Mouse (Mus musculus): ENCODE data around the gene Ddc.

DNA sequence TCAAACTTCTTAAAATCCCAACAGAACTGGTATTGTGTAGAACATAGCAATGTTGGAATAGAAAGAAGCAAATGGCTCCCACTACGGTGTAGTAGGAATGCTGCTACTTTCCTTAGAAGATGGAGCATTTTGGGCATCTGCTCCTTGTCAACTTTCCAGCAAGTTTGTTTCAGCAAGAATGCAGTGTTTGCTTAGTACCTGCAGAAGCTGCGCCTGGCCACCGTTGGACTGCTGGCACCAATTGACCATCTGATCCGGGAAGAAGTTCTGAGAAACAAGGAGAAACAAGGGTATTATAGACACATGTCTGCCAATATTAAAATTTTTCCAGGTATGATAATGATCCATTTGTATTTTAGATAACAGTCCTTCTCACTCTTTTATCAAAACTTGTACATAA is 47.8 kb upstream of the Ddc start:
- TF ChIP-seq CTCF (IDR thresholded peaks at IDR 0.05; ENCODE audit: low read depth): no peak
- TF ChIP-seq EP300 (IDR thresholded peaks at IDR 0.05; ENCODE audit: low read depth): no peak
